Mouse (Mus musculus) heart, adult 2 months (tissue): ENCODE data around the gene Grm5. TPM values are rescaled to one million over a fixed set of nuclear protein-coding genes. Genes with fewer than 3 reads are reported as not detected.

Experiments
- DNase-seq, 2 experiments: peaks; one replicate each; pipeline ENCODE4 v3.0.0; 2021
- H3K27ac ChIP-seq: fragments of 200-600 bp; 2 replicates; pipeline ENCODE4 v1.8.1; 2022
- H3K27me3 ChIP-seq: fragments of 200-500 bp; 2 replicates; pipeline ENCODE4 v1.6.1; 2012; ENCODE audit warnings: mild to moderate bottlenecking, low read length, inconsistent platforms, mixed read lengths; ENCODE audit not compliant: control insufficient read depth, insufficient read depth
- H3K36me3 ChIP-seq: fragments of 200-500 bp; 2 replicates; pipeline ENCODE4 v1.6.1; 2012; ENCODE audit warnings: low read length, inconsistent platforms; ENCODE audit not compliant: control insufficient read depth, insufficient read depth
- H3K4me1 ChIP-seq: fragments of 200-500 bp; 2 replicates; pipeline ENCODE4 v1.6.1; 2011; ENCODE audit warnings: low read length; ENCODE audit not compliant: control insufficient read depth, insufficient read depth
- H3K4me3 ChIP-seq: fragments of 200-600 bp; 2 replicates; pipeline ENCODE4 v1.8.1; 2022
- H3K79me2 ChIP-seq: fragments of 200-500 bp; replicated peaks from 2 replicates; pipeline ENCODE4 v1.6.1; 2012; ENCODE audit warnings: mild to moderate bottlenecking, inconsistent platforms, low read length, moderate library complexity, mixed read lengths; ENCODE audit not compliant: control insufficient read depth, insufficient read depth
- H3K9ac ChIP-seq: fragments of 200-500 bp; 2 replicates; pipeline ENCODE4 v1.6.1; 2012; ENCODE audit warnings: low read depth, mild to moderate bottlenecking, control low read depth, inconsistent platforms, low read length, mixed read lengths
- CTCF ChIP-seq: fragments of 200-600 bp; IDR thresholded peaks from 2 replicates; pipeline ENCODE4 v1.8.1; 2022; ENCODE audit warnings: antibody characterized with exemption, mild to moderate bottlenecking, moderate library complexity
- EP300 ChIP-seq: fragments of 200-500 bp; IDR thresholded peaks from 2 replicates; pipeline ENCODE4 v1.6.1; 2011; ENCODE audit warnings: low read depth, low read length, control low read depth; ENCODE audit not compliant: insufficient read depth
- POLR2A ChIP-seq: fragments of 200-500 bp; IDR thresholded peaks from 2 replicates; pipeline ENCODE4 v1.6.1; 2011; ENCODE audit warnings: mild to moderate bottlenecking, low read depth, low read length, control low read depth; ENCODE audit not compliant: insufficient read depth
- WGBS: fragments of 180-500 bp; shearing (Covaris S2); methylation state at CpG from one replicate; pipeline ENCODE4 v1.1.7; 2018; 5-methylcytosine and 5-hydroxymethylcytosine counted together
- intact Hi-C: fragments of 180-260 bp; cut with DNase I; formaldehyde crosslinking; loops from one replicate; pipeline ENCODE4 v1.15.1; 2025
- polyA plus RNA-seq: library from polyadenylated mRNA; depleted of rRNA; stranded (reverse); fragments of >200 nt; gene quantifications from 2 replicates; pipeline ENCODE4 v1.2.3, GENCODE M21; 2012
- total RNA-seq, 2 experiments: library from RNA; stranded (reverse); gene quantifications; 2 replicates each; pipeline ENCODE4 v1.2.3; 2021

Grm5 gene
- total and polyA plus RNA-seq, 3 experiments: not detected

DNA sequence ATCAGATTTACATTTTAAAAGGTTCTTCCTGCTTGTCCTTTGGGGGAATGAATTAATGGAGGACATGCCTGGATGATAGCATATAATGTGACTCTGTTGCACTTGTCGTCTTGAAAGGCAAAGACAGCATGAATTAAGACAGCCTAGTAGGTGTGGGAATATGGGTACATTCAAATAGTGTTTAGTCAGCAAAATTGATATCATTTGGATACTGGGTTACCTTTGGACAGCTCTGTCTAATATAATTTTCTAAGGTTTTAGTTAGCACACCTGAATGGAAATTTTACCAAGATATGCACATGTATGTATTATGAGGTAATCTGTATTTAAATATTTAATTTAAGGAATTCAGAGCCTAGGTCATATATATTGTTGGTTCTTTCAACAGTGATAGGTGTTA lies 353.4 kb downstream of the Grm5 start:
- Histone ChIP-seq H3K27me3 (no peaks in the 10 kb centered on the region), H3K9ac (no peak overlapping the region), H3K36me3 (no peaks in the 10 kb centered on the region), H3K4me1 (no peaks in the 10 kb centered on the region), H3K4me3 (no peak overlapping the region), H3K27ac (no peak overlapping the region), H3K79me2 (no peaks in the 10 kb centered on the region)
- TF ChIP-seq POLR2A (no peak), EP300 (no peak), CTCF (no peak)
- intact Hi-C loops: no loop called here
- no peak for DNase-seq
- WGBS: 76% methylated on average over 1 of the region's 1 CpGs

DNA sequence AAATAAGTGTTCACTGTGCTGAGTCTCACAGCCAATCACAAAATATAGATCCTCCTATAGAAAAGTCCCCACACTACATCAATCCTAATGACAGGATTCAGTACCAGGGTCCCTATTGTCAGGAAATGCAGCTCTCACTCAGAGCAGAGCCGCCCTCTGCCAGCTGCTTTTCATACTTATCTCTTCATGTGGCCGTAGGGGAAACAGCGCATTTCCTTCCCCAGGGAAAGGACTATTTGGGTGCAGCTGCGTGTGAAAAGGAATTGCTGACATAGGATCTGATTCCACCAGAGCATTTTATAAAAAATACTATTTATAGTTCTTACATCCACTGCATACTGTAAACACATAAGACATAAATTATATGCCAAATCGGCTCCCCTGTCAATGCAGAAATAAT lies 354.3 kb downstream of the Grm5 start:
- TF ChIP-seq POLR2A: no peak
- no peak for TF ChIP-seq EP300
- no peak for TF ChIP-seq CTCF
- no peaks in the 10 kb centered on the region for H3K4me1 ChIP-seq
- no peak overlapping the region for H3K9ac ChIP-seq
- intact Hi-C loops: no loop called here
- no peak for DNase-seq
- H3K36me3 ChIP-seq: no peaks in the 10 kb centered on the region
- no peaks in the 10 kb centered on the region for H3K27me3 ChIP-seq
- no peak overlapping the region for H3K27ac ChIP-seq
- no peaks in the 10 kb centered on the region for H3K79me2 ChIP-seq
- WGBS: 14% methylated on average over 5 of the region's 5 CpGs
- H3K4me3 ChIP-seq: no peak overlapping the region

DNA sequence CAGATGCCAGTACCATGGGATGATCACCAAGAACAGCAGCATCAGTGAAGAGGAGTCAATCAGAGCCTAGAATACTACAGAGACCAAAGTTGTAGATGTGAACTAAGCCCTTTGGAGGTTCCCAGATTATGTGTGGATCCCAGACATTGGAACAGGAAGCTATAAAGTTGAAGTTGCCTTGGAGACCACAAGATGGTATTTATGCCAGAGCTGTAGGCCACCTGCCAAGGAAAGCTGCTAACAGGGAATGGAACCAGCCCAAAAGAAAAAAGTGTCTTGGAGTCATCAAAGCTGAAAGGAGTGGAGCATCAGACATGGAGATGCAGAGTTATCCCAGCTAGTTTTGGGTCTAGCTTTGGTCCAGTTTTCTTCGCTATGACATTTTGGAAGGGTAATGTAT lies 366.2 kb downstream of the Grm5 start:
- H3K9ac ChIP-seq: no peak overlapping the region
- no peak overlapping the region for H3K27ac ChIP-seq
- H3K27me3 ChIP-seq: no peaks in the 10 kb centered on the region
- no peak overlapping the region for H3K4me3 ChIP-seq
- WGBS: 84% methylated on average over 1 of the region's 1 CpGs
- H3K36me3 ChIP-seq: no peaks in the 10 kb centered on the region
- H3K4me1 ChIP-seq: no peaks in the 10 kb centered on the region
- H3K79me2 ChIP-seq: no peaks in the 10 kb centered on the region
- intact Hi-C loops: no loop called here
- DNase-seq: no peak
- no peak for TF ChIP-seq EP300
- no peak for TF ChIP-seq CTCF
- no peak for TF ChIP-seq POLR2A

DNA sequence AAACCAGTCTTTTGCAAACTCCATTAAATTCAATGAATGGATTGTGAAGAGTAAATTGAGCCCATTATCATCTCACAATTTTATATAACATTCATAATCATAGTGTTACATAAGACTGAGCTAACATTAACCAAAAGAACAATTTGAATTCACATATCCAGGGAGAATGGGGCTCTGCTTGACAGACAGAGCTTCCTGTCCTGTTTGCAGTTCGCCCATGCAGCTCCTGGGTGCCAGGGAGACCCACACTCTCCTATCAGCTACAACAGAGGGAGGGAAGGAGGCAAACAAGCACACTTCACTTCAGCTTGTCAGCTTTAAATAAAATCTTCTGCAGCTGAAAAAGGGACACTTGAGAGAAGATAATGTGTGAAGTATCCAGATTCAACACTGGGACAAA lies 389.2 kb downstream of the Grm5 start:
- TF ChIP-seq CTCF (no peak), EP300 (no peak), POLR2A (no peak)
- WGBS: 16% methylated on average over 1 of the region's 1 CpGs
- no peaks in the 10 kb centered on the region for H3K27me3 ChIP-seq

DNA sequence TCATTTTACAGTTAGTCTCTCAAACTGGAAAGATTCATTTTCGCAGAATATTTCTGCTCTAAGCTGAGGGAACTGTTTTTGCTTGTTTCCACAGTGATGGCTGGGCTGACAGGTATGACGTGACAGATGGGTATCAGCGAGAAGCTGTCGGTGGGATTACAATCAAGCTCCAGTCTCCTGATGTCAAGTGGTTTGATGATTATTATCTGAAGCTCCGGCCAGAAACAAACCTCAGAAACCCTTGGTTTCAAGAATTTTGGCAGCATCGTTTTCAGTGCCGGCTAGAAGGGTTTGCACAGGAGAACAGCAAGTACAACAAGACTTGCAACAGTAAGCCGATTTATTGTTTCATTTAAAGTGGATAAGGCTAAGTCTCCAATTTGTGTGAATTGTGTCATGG lies 391.1 kb downstream of the Grm5 start:
- Histone ChIP-seq H3K4me3 (no peak overlapping the region), H3K79me2 (no peaks in the 10 kb centered on the region), H3K27me3 (no peaks in the 10 kb centered on the region), H3K9ac (no peak overlapping the region), H3K4me1 (no peaks in the 10 kb centered on the region), H3K27ac (no peak overlapping the region), H3K36me3 (no peaks in the 10 kb centered on the region)
- 72% methylated on average over 8 of the region's 8 CpGs for WGBS
- TF ChIP-seq POLR2A: no peak
- no peak for TF ChIP-seq EP300
- no peak for TF ChIP-seq CTCF
- no peak for DNase-seq
- intact Hi-C loops: no loop called here

More for the DNA sequence above, 389.2 kb downstream of the Grm5 start:
- intact Hi-C loops: no loop called here
- Histone ChIP-seq H3K27ac (no peak overlapping the region), H3K4me3 (no peak overlapping the region), H3K79me2 (no peaks in the 10 kb centered on the region), H3K9ac (no peak overlapping the region), H3K4me1 (no peaks in the 10 kb centered on the region), H3K36me3 (no peaks in the 10 kb centered on the region)
- no peak for DNase-seq

DNA sequence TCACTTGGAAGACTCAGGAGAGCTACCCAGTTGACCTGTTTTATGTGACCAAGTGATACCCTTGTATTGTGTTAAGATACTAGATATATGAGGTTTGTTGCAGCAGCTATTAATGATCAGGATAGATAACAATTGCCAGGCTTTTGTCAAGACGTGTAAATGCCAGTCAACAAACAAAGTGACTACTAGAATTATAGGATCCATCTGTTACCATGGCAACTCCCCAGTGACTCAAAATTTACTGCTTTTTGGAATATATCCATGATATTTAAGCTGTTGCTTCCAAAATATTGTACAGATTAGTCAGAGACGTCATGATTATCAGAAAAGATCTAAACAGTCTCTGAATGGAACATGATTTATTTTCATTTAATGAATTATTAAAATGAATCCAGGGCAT lies 399.5 kb downstream of the Grm5 start:
- intact Hi-C loops: no loop called here

More for the DNA sequence above, 399.5 kb downstream of the Grm5 start:
- Histone ChIP-seq H3K4me1 (no peaks in the 10 kb centered on the region), H3K4me3 (no peak overlapping the region), H3K27me3 (no peaks in the 10 kb centered on the region), H3K79me2 (no peaks in the 10 kb centered on the region), H3K36me3 (no peaks in the 10 kb centered on the region), H3K9ac (no peak overlapping the region), H3K27ac (no peak overlapping the region)
- DNase-seq: no peak
- WGBS: 54% methylated on average over 2 of the region's 2 CpGs
- no peak for TF ChIP-seq CTCF
- TF ChIP-seq POLR2A: no peak
- TF ChIP-seq EP300: no peak
